Mouse (Mus musculus) cerebellum, adult 11 months (tissue): ENCODE measurements around the gene Unc50.

Experiments
- DNase-seq: peaks from one replicate; pipeline ENCODE4 v3.0.0; 2022

Gene Unc50

DNA sequence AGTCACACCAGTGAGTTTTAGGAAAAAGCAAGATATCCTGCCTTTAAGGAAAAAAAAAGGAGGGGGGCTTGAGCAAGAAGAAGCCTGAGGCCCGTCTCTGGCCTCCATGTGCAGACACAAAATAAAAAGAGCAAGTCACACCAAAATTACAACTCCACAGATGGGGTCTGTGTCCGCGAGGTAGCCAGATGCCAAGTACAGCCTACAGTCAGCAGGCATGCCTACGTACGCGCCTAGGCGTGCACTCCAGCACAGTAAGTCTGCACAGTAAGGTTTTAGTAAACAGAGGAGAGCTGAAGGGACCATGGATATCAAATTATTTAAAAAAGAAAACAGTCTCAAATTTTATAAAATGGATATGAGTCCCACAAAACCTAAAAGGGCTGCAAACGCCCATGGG lies 21.3 kb downstream of the Unc50 start:
- no peak for DNase-seq

DNA sequence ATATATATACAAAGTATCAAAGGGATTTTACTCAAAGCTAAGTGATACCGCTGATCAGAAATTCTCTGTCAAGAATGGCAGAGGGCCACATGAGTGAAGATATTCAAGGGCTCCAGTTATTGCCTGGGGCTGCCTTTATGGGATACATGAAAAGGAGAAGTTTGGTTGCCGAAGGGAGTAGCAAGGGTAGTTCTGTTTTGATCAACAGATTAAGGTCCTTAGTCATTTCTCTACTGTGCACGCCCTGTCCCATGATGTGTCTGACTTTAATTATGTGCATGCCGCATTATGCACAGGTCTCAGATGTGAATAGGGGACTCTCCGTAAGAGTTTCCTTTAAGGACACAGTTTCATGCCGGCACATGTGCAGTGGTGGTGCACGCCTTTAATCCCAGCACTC lies 27.6 kb downstream of the Unc50 start:
- DNase-seq, result no peak

DNA sequence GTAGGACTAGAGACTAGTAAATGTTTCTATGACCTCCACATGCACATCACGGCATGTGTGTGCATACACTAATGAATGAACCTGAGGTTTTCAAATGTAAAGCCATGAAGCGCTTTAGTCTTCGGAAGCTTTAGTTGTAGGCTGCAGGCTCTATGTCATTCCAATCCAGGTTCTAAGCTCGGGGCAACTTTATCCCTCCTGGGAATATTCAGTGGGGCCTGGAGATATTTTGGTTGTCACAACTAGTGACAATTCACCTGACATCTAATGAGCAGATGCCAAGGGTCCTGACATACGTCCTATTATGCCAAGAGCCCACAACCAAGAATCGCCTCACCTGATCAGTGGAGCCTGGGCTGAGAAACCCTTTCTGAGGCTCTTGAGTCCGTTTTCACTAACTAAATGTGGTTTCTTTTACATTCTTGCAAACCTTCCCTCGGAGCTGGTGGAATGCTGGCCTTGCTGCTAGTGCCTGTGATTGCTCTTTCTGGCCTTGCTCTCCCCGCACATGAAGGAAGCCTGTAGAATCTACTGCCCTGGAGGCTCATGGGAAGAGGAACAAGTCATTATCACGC lies 35.0 kb downstream of the Unc50 start:
- DNase-seq, result no peak

DNA sequence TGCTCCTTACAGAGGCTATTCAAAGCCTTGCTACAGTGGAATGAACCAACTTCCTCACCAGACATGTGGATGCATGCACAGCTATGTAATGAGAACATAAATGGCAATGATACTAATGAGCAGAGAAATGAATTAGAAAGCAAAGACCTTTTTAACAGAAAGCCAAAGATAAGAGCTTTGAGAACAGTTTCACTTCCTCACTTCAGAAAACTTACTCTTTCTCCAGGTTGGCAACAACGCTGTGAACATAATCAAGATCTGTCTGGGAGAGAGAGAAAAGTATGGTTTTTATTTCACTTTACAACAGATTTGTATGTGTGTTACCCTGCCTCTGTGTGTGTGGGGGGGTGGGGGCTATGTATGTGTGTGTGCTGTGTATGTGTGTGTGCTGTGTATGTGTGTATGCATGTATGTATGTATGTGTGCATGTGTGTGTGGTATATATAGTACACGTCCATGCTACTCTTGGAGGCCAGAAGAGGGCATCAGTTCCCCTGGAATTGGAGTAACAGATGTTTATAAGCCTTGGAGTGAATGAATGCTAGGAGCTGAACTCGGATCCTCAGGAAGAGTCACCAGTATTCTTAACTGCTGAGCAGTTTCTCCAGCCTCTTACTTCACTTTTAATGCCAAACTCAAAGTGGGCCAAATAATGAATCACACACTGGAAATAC lies 36.5 kb downstream of the Unc50 start:
- DNase-seq, result no peak

DNA sequence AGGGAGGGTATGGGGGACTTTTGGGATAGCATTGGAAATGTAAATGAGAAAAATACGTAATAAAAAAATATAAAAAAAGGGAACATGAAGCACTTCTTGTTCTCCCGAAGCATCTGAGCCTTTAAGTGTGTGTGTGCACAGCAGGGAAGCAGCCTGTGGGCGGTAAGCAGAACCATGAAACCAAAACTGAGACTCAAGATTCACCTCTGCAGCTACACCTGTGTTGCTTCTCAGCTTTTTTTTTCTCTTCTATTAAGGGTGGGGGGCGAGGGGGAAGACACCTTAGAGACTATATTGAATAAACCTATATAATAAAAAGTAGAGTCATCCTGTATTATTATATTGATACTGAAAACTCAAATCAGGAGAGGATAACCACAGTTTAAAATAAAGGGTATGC lies 37.9 kb downstream of the Unc50 start:
- DNase-seq, result no peak

DNA sequence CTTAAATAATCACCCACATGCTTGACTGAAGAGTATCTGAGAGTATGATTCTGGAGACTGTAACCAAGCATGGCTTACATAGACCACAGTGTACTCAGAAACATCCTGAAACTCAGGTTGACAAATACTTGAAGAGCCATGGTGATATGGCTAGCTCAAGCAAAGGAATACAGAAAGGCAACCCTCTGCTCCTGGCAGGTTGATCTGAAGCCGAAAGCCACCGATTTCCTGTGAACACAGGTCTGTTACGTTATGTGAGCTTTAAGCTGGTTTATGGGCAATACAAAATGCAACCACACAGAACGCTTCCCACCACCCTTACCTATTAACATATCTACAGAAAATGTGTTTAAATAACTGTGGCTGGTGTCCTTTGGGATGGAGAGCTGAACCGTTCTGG lies 39.1 kb downstream of the Unc50 start:
- no peak for DNase-seq

DNA sequence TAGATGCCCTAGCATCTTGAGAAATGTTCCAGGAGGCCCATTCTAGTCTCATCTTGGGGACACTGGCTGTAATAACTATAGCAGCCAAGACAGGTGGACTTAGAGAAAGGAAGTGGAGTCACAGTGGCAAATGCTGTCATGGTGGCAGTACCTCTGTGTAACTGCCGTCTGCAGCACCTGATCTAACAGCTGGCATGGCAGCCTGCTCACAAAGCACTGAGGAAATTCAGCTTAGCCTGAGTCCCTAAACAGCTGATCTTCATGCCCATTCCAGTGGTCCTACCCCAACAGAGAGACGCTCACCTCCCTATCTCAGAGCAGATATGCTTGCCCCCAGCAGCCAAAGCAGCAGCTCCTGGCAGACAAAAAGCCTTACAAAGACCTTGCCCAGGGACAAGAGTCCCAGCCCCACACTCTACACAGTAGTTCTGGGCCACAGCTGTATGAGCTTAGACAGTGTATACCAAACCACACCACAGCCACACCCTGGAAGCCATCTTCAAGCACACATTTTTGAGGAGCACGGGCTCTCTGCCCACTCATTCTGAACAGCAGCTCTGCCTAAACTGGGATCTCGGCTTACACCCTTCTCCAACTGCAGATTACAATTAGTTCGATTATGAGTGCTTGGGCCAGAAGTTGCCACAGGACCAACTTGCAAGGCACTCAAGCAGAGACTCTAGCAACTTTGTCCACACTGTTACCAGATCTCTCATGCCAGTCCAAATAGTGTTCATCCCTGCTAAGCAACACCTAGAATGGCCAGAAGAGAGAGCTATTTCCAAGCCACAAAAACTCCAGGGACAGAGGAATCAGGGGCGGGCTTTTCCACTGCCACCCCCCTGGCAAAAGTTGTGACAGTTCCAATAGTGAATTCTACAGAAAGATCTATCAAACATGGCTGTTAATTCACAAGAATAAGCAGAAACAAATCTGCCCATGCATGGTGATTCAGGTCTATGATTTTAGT lies 41.5 kb downstream of the Unc50 start:
- no peak for DNase-seq

DNA sequence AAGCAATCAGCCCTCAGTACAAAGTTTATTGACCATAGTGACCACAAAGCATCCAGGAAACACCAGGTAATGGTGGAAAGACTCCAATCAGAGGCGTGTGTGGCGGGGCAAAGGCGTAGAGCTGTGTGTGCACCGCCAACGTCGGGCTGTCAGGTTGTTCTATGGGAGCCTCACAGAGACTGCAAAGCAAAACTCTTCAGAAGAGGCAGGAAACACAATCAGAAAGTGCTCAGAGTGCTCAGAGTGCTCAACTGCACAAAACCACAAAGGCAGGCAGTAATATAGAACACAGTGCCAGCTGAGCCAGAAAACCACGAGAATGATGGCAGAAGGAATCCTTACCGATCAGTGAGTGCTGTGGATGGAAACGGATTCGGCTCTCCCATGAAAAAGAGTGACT lies 43.3 kb downstream of the Unc50 start:
- no peak for DNase-seq

DNA sequence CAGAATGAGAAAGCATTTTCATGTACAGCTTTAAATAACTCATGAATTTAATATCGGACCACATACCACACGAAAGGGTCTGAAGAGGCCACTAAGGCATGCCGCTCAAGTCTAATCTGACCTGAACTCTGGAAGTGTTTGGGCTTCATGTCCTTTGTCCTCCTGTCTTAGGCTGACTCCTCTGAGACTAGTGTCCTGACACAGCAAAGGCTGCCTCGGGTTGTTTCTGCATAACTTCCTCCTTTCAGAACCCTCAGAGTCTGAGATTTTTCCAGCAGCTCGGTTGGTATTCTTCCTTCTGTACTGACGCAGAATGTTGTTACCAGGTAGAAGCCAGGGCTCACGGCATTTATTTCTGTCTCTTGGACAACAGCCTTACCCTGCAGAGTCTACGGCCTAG lies 44.1 kb downstream of the Unc50 start:
- DNase-seq, result no peak

DNA sequence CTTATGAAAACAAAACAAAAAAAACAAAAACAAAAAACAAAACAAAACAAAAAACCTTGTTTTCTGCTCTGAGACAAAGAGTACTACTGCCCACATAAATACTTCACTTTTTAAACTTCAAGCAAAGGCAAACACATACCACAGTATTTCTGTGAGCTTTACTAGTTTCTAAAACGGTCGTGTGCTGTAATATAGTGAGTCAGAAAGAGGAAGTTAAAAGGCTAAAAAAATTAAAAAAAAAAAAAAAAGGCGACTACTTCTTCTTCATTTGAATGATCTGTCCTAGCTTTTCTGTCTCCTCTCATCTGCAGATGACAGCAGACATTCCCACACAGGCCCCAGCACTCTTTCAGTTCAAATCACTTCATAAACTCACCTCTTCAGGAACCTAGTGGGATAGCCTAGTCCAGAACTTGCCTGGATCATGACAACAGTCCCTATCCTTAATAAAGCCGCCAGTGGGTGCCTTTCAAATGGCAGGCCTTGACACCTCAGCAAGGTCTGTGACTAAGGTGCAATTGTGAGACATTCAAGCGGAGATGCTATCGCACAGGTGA lies 44.8 kb downstream of the Unc50 start:
- no peak for DNase-seq

DNA sequence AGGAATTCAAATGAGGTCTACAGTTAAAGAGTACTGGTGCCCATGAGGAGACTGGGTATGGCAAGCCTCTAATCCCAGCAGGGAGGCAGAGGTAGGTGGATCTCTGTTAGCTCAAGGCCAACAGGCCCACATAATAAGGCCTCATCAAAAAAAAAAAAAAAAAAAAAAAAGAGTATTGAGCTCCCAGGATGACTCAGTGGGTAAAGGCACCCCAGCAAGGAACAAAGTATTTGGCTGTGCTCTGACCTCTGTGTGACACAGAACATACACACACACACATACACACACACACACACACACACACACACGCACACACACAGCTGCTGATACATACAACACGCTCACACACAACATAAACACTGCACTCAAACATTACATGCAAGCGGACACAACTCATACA lies 45.4 kb downstream of the Unc50 start:
- no peak for DNase-seq

DNA sequence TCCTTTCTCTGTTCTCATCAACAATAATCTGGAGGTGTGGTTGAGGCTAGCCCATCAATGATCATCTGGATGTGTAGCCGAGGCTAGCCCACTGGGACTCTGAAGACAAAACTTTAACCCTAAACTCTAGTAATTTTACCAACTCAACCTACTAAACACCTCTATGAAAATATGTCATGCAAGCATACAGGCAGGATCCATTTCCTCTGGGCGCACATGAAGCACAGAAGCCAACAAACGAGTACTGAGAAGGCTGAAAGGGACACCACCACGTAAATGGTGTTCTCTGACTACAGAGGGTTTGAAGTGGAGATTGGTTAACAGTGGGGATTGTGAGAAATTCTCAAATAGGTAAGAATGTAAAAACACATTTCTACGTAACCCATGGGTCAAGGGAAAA lies 47.3 kb downstream of the Unc50 start:
- no peak for DNase-seq

DNA sequence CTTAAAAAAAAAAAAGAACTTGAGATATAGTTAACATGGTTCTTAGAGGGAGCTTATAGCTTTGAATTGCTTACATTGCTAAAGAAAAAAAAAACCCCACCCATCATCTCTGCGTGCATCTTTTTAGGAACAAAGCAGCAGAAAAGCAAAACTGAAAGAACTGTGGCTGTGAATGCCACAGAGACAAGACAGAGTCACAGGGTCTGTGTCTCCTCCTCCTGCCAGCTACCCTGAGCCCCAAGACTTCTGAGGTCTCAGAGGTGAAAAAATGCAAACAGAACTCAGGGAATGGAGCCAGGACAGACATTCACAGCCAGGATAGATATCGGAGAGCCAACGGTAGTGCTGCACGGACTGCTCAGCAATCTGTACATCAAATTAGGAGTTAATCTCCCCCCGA lies 48.0 kb downstream of the Unc50 start:
- no peak for DNase-seq

DNA sequence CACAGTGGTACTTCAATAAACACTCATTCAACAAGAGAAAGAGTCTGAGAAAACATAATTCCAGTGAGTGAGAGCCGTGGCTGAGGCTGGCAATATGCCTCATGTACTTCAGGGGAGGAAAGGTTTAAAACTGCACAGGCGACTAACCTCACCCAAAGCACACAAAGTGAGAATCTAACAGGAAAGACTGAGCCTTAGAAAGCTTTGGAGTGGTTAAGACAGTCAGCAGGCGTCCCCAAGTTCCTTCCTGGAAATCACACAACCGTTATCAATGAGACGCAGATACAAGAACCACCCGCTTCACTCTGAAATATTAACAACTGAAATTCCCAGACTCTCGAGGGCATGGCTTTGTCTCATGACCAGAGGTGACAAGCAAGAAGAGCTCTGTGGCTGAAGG lies 48.5 kb downstream of the Unc50 start:
- no peak for DNase-seq

DNA sequence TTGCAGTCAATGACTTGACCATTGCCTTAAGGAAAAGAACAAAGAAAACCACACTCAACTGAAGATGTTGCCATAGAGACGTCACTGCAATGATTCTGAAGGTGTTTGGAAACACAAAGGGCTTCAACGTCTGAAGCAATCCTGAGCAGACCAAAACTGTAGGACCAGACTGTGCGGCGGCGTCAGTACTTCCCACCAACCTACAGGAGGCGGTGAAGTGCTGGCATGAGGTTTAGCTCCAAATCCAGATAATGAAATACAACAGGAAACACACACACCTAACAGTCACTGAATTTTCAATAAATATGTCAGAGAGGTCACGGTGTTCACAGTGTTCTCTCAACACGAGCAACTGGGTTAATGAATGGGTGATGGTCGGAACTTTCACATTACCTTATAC lies 49.1 kb downstream of the Unc50 start:
- no peak for DNase-seq

DNA sequence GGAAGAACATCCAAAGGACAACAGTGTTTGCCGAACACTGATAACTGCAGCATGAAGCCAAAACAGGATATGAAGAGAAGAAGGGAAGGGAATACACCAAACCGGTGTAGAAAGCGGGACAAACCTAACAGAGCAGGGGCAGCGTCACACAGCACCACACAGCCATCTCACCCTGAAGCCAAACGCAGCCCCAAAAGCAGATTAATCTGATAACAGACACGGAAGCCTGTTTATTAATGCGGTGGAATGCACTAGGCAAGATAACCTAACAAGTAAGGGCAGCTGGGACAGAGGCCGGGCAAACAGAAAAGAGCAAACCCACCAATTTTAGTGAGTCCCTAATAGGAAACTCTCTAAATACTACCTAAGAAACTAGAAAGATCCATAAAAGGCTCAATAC lies 49.8 kb downstream of the Unc50 start:
- DNase-seq, result no peak

DNA sequence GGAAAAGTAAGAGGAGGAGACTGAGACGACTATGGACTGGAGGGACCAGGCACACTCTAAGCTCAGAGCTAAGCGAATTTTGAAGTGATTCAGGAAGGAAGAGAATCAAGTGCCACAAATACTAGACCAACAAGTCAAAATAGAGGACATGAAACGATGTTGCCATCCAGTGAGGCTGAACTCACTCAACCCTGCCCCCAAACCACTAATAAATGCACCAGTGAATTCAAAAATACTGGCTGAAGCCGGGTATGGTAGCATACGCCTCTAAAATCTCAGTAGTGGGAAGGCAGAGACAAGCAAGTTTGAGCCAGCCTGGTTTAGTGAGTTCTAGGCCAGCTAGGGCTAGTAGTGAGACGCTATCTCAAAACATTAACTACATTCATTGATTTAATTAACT lies 50.8 kb downstream of the Unc50 start:
- DNase-seq, result no peak

DNA sequence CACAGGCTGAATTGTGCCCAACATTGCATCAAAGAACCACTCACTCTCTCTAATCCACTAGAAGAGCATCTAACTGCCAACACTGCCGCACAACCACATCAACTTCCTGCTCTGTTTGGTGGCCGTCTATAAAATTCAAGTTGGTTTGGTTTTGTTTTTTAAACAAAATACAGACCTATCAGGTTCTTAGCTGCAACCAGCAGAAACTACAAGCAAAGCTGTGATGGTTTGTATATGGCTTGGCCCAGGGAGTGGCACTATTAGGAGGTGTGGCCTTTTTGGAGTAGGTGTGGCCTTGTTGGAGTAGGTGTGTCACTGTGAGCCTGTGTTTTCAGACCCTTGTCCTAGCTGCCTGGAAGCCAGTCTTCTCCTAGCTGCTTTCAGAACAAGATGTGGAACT lies 51.4 kb downstream of the Unc50 start:
- DNase-seq, result no peak

DNA sequence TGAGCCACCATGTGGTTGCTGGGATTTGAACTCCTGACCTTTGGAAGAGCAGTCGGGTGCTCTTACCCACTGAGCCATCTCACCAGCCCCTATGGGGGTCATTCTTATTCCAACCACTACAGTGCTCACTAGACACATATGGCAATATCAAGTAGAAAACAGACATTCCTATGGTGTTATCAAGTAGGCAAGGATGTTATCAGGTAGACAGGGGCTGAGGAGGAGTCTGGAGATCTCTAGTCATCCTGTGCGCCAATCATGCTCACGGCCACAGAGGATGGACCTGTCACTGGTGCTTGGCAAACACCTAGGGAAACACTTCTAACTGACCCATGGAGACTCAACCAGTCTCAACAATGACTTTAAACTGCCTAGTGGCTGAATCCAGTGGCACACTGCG lies 54.7 kb downstream of the Unc50 start:
- DNase-seq, result no peak

DNA sequence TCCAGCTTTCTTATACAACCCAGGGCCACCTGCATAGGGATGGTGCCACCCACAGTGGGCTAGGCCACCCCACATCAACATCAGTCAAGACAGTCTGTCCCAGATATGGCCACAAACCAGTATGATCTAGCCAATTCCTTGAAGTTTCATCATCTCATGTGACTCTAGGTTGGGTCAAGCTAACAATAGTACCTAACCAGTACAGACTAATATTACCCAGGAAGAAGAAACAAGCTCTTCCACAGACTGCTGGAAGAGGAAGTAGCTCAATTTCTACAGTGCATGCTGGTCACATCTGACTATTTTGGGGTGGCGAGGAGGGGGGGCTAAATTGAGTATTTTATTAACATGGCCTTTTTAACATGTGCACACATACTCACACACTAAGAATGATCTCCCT lies 56.5 kb downstream of the Unc50 start:
- no peak for DNase-seq

DNA sequence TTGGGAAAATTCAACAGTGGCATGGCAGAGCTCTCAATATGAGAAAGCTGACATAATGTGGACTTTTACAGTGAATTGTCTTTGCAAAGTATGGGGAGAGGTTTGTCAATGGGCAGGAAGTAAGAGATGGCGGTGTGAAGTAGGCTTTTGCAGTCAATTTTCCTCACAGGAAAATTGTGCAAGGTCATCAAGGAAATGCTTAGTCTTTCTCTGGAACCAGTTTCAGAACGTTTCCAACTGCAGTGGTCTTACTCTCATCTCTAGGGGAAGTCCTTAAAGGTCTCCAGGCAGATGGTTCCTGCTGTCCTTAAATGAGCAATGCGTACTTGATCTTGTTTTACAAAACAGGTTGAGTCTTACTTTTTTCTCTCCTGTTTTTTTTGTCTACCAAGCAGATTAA lies 57.1 kb downstream of the Unc50 start:
- DNase-seq, result no peak

DNA sequence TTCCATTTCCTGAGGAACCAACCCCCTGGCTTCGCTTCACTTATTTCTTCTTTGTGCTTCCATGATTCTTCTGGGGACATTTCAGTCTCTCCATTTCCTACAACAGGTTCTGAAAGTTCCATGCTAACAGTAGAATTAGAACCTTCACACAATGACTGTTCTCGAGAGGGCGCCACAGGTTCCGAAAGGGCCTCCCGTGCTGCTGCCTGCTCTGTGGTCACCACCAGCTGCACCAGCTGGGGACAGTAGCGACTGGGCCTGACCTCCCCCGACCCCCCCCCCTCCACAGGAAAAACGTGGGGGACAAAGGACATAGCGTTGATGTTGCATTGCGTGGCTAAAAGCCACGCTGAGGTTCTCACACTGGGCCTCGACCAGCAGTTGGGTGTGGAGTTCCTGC lies 58.6 kb downstream of the Unc50 start:
- no peak for DNase-seq
